Mouse (Mus musculus) embryonic fibroblast, embryonic 13.5 days (primary cell): Measurements from ENCODE around the gene Luzp1.

ENCODE experiments used
- CTCF ChIP-seq: IDR thresholded peaks from 2 replicates; pipeline ENCODE4 v1.5.1; 2011; ENCODE audit warnings: mild to moderate bottlenecking, control low read depth, low read length, moderate library complexity, borderline replicate concordance; ENCODE audit not compliant: insufficient read depth
- POLR2A ChIP-seq: IDR thresholded peaks from 2 replicates; pipeline ENCODE4 v1.6.1; 2011; ENCODE audit warnings: low read depth, mild to moderate bottlenecking, control low read depth, low read length, moderate library complexity

DNA sequence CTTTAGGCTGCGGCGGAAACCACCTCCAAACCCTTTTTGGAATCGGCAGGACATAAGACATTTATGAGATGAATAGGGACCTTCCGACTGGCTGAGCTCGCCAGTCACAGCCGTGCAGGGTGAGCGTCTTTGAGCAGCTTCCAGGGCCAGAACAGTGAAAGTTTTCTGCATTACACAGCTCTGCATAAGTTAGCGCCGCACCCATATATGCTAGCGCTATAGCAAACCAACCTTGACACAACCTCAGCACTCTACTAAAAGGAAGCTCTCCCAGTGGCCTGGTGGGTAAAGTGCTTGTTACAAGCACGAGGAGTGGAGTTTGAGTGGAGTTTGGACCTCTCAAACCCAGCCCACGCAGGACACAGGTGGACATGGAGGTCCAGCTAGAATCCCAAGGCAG lies 10.4 kb upstream of the Luzp1 start:
- TF ChIP-seq CTCF (no peak), POLR2A (no peak)
